Mouse (Mus musculus) neural tube, embryonic 14.5 days (tissue): ENCODE results near the gene Plxna4. TPM values are rescaled to one million over a fixed set of nuclear protein-coding genes. Genes with fewer than 3 reads are reported as not detected.

Source experiments
- ATAC-seq: fragments of 200-750 bp; cut with Nextera tagmentation; 2 replicates; pipeline ENCODE4 v1.8.0; 2017; ENCODE audit warnings: low read depth, mild to moderate bottlenecking, moderate TSS enrichment, moderate library complexity
- H3K27ac ChIP-seq: fragments of 300-500 bp; sonication (generic); 2 replicates; pipeline ENCODE4 v1.5.1; 2014; ENCODE audit warnings: low read depth, mild to moderate bottlenecking, control low read depth, low read length, moderate library complexity, mixed read lengths
- H3K27me3 ChIP-seq: fragments of 300-500 bp; sonication (generic); 2 replicates; pipeline ENCODE4 v1.6.1; 2014; ENCODE audit warnings: low read length; ENCODE audit not compliant: control insufficient read depth, insufficient read depth
- H3K36me3 ChIP-seq: fragments of 300-500 bp; sonication (generic); 2 replicates; pipeline ENCODE4 v1.6.1; 2014; ENCODE audit warnings: low read length, mixed read lengths; ENCODE audit not compliant: control insufficient read depth, insufficient read depth
- H3K4me1 ChIP-seq: fragments of 300-500 bp; sonication (generic); 2 replicates; pipeline ENCODE4 v1.6.1; 2014; ENCODE audit warnings: low read length; ENCODE audit not compliant: control insufficient read depth, insufficient read depth
- H3K4me2 ChIP-seq: fragments of 300-500 bp; sonication (generic); 2 replicates; pipeline ENCODE4 v1.6.1; 2014; ENCODE audit warnings: mild to moderate bottlenecking, low read depth, low read length, control low read depth
- H3K4me3 ChIP-seq: fragments of 300-500 bp; sonication (generic); 2 replicates; pipeline ENCODE4 v1.5.1; 2014; ENCODE audit warnings: low read depth, low read length, control low read depth, mixed read lengths
- H3K9ac ChIP-seq: fragments of 300-500 bp; sonication (generic); replicated peaks from 2 replicates; pipeline ENCODE4 v1.6.1; 2014; ENCODE audit warnings: low read depth, mild to moderate bottlenecking, control low read depth, low read length, mixed read lengths
- H3K9me3 ChIP-seq: fragments of 300-500 bp; sonication (generic); 2 replicates; pipeline ENCODE4 v1.6.1; 2016; ENCODE audit warnings: low read length; ENCODE audit not compliant: control insufficient read depth
- WGBS: fragments of 180-500 bp; shearing (Covaris S2); extraction: QIAGEN DNeasy Blood & Tissue Kit; methylation state at CpG from one replicate; pipeline ENCODE4 v1.1.7; 2014; 5-methylcytosine and 5-hydroxymethylcytosine counted together
- polyA plus RNA-seq: library from polyadenylated mRNA; unstranded; fragments of >200 nt; fragmentation: Nextera tagmentation; extraction: Ambion mirVana; gene quantifications from 2 replicates; pipeline ENCODE4 v1.2.1, GENCODE M21; 2014

The Plxna4 gene
- polyA plus RNA-seq, 1 experiment from 2014 or later: 25.1 TPM

DNA sequence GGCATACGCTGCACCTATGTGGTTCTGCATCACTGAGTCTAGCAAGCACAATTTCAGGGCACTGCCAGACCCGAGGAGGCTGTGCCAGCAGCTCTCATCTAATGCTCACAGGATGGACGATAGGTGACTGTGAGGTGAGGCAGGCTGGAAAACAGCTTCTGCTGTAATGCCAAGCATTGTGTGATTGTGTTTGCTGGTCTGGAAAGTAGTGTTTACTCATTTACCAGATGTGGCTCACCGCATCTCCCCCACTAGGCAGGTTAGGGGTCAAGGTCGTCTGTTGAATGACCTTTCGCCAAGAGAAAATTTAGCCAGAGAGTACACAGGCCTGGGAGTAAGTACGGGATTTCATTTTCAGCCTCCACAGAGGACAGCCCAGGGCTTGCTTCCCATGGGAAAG is 377.9 kb downstream of the Plxna4 start:
- H3K9ac ChIP-seq: no peak overlapping the region
- 89% methylated on average over 7 of the region's 7 CpGs for WGBS
- no peak overlapping the region for H3K4me2 ChIP-seq
- no peak for ATAC-seq
- no peaks in the 10 kb centered on the region for H3K9me3 ChIP-seq
- no peak overlapping the region for H3K4me3 ChIP-seq
- H3K36me3 ChIP-seq: peaks cover 5% of the 10 kb centered on the region; the same call in 1 of the 2 replicates
- no peak overlapping the region for H3K27ac ChIP-seq
- no peaks in the 10 kb centered on the region for H3K27me3 ChIP-seq
- no peaks in the 10 kb centered on the region for H3K4me1 ChIP-seq

DNA sequence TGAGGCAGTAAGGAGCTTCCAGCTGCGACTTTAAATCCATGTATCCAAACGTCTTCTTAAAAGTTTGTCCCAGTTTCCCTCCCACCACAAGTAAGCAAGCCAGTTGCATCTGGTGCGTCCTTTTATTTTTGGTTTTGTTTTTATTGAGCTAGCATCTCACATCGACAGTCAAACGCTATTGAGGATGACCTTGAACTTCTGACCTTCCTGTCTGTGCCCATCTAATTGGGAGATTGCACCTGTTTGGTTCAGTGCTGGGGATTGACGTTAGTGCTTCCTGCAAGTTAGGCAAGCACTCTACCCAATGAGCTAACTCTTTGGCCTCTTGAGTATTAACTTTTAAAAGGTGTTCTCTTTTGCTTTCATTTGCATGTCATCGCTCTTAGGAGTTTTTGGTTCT is 379.0 kb downstream of the Plxna4 start:
- no peak overlapping the region for H3K4me2 ChIP-seq
- H3K36me3 ChIP-seq: no peaks in the 10 kb centered on the region
- H3K27ac ChIP-seq: no peak overlapping the region
- H3K4me3 ChIP-seq: no peak overlapping the region
- H3K9me3 ChIP-seq: no peaks in the 10 kb centered on the region
- 81% methylated on average over 7 of the region's 7 CpGs for WGBS
- H3K27me3 ChIP-seq: no peaks in the 10 kb centered on the region
- no peak overlapping the region for H3K9ac ChIP-seq
- no peak for ATAC-seq
- H3K4me1 ChIP-seq: no peaks in the 10 kb centered on the region

DNA sequence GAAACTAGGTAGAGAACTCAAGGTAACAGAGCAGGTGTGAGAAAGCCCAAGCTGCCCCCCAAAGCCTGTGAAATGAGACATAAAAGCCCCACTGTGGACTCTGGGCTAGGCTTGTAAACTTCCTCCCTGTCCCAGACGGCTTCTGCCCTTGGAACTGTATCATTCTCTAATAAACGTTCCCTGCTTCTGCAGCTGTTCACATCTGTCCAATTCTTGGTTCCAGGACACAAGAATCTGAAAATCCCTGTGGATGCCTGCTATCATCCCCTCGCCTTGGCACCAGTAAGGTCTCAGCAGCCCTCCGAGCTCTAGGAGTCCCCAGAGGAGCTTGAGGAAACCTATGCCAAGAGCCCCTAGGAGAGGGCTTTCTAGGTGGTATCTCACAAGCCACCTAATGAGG is 383.7 kb downstream of the Plxna4 start:
- no peak overlapping the region for H3K4me3 ChIP-seq
- H3K27me3 ChIP-seq: no peaks in the 10 kb centered on the region
- no peaks in the 10 kb centered on the region; the same call in 1 of the 2 replicates for H3K36me3 ChIP-seq
- no peak for ATAC-seq
- whole genome bisulfite sequencing: 79% methylated on average over 4 of the region's 4 CpGs
- no peaks in the 10 kb centered on the region for H3K9me3 ChIP-seq
- no peak overlapping the region for H3K9ac ChIP-seq
- H3K27ac ChIP-seq: no peak overlapping the region
- no peak overlapping the region for H3K4me2 ChIP-seq
- 0 out of 2 replicates have a peak, but pooled peaks cover 4% of the 10 kb centered on the region for H3K4me1 ChIP-seq

DNA sequence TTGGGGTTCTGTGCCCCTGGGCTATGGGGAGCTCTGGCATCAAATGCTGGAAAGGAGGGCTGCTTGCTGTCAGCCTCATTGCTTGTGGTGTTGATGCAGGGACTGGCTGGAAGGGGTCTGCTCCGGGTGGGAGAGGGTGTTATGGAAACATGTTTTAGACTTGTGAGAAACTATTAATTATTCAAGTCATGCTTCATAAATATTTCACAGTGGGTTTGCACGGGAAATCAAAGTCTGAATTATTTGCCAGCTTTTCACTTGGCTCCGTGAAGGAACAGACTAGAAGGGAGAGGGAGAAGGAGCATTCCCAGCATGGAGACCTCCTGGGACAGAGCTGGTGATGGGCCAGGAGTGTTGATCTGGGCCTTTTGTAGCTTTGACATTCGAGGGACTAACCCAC is 384.6 kb downstream of the Plxna4 start:
- Histone ChIP-seq H3K9ac (no peak overlapping the region), H3K4me1 (0 out of 2 replicates have a peak, but pooled peaks cover 4% of the 10 kb centered on the region), H3K4me3 (no peak overlapping the region), H3K36me3 (no peaks in the 10 kb centered on the region; the same call in 1 of the 2 replicates), H3K4me2 (no peak overlapping the region), H3K27me3 (no peaks in the 10 kb centered on the region), H3K9me3 (no peaks in the 10 kb centered on the region), H3K27ac (no peak overlapping the region; the same call in 1 of the 2 replicates)
- no peak for ATAC-seq
- 18% methylated on average over 4 of the region's 4 CpGs for WGBS

DNA sequence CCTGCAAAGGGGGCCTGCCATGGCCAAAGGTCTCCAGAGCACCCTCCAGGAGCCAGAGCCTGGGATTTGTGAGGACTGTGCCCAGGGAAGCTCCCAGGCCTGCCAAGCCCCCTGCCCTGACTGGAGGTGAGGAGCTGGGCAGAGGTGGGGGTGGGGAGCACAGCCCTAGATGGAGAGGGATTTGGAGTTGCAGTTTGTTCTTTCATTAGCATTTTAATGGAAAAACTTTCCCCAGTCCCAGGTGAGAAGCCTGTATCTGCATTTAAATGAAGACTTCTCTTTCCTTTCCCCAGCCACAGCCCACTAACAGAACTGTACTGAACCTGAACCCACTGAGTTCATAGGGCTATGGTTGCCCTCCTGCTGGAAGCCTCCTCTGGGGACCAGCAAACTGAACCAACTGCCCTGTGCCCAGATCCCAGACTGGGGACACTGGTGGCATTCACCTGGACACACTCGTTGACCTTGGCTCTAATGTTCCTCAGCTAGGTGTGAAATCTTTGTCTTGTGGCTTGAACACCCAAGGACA is 385.3 kb downstream of the Plxna4 start:
- H3K4me3 ChIP-seq: no peak overlapping the region
- no peak overlapping the region for H3K27ac ChIP-seq
- no peaks in the 10 kb centered on the region for H3K27me3 ChIP-seq
- no peak overlapping the region for H3K4me2 ChIP-seq
- 0 out of 2 replicates have a peak, but pooled peaks cover 4% of the 10 kb centered on the region for H3K4me1 ChIP-seq
- ATAC-seq: no peak
- no peak overlapping the region for H3K9ac ChIP-seq
- H3K36me3 ChIP-seq: no peaks in the 10 kb centered on the region; the same call in none of the 2 replicates
- WGBS: 58% methylated on average over 1 of the region's 1 CpGs
- no peaks in the 10 kb centered on the region for H3K9me3 ChIP-seq

DNA sequence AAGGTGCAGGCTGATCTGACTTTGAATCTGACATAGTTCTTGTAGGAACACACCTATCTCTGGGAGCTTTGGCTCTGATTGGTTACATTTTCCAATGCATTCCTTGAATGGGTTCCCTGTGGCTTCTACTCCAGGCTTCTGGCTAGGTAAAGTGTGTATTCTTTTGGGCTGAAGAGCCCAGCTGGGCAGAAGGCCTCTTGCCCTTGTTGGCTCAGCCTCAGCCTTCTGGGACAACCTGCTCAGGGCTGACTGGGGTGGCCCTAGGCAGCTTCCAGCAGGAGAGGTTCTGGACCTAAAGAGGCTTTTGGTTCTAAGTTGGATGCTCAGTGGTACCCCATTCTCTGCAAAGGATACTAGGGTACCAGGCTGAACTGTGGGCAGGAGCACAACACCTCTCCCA is 386.5 kb downstream of the Plxna4 start:
- no peaks in the 10 kb centered on the region; the same call in none of the 2 replicates for H3K36me3 ChIP-seq
- no peaks in the 10 kb centered on the region for H3K9me3 ChIP-seq
- 0 out of 2 replicates have a peak, but pooled peaks cover 4% of the 10 kb centered on the region for H3K4me1 ChIP-seq
- H3K4me3 ChIP-seq: no peak overlapping the region
- no peaks in the 10 kb centered on the region for H3K27me3 ChIP-seq
- ATAC-seq: no peak
- H3K9ac ChIP-seq: no peak overlapping the region
- no peak overlapping the region for H3K4me2 ChIP-seq
- H3K27ac ChIP-seq: no peak overlapping the region

DNA sequence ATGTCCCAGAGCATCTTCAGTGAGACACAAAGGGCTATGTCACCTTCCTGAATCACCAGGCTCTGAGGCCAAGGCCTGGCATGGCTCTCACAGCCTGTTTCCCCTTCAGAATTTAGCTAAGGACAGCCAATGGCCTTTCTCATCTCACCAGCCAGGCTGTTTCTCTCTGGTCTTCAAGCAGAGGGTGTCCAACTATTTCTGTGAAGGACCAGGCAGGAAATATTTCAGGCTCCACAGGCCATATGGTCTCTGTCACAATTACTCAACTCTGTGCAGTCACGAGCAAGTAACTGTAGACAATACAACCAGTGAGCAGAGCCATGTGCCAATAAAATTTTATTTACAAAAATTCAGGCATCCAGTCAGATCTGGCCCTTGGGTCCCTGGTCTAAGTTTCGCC is 388.4 kb downstream of the Plxna4 start:
- 75% methylated on average over 2 of the region's 2 CpGs for WGBS
- H3K4me1 ChIP-seq: 0 out of 2 replicates have a peak, but pooled peaks cover 4% of the 10 kb centered on the region

DNA sequence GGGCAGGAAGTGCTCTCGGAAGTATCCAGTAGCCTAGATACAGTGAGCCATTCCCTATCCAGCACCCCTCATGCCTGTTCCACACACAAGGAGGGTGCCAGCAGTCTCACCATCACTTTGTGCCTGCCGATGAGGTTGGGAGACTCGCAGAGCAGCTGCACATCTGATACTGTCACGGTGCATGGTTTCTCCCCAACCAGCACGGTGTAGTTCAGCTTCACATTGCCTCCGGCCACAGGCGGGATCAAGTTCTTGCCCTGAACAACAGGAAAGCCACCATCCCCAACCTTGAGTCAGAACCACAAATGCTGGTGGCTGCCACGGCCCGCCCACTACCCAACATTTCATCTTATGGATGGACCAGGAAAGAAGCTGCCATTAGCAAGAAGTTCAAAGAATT is 391.1 kb downstream of the Plxna4 start:
- Histone ChIP-seq H3K36me3 (peaks cover 3% of the 10 kb centered on the region), H3K9ac (no peak overlapping the region), H3K4me2 (no peak overlapping the region), H3K27ac (no peak overlapping the region), H3K27me3 (no peaks in the 10 kb centered on the region), H3K4me1 (no peaks in the 10 kb centered on the region), H3K4me3 (no peak overlapping the region), H3K9me3 (no peaks in the 10 kb centered on the region)
- no peak for ATAC-seq
- 86% methylated on average over 9 of the region's 9 CpGs for whole genome bisulfite sequencing

More for the DNA sequence above, 388.4 kb downstream of the Plxna4 start:
- Histone ChIP-seq H3K4me2 (no peak overlapping the region), H3K9ac (no peak overlapping the region), H3K27me3 (no peaks in the 10 kb centered on the region), H3K4me3 (no peak overlapping the region), H3K36me3 (no peaks in the 10 kb centered on the region; the same call in none of the 2 replicates), H3K9me3 (no peaks in the 10 kb centered on the region), H3K27ac (no peak overlapping the region)
- ATAC-seq: no peak

DNA sequence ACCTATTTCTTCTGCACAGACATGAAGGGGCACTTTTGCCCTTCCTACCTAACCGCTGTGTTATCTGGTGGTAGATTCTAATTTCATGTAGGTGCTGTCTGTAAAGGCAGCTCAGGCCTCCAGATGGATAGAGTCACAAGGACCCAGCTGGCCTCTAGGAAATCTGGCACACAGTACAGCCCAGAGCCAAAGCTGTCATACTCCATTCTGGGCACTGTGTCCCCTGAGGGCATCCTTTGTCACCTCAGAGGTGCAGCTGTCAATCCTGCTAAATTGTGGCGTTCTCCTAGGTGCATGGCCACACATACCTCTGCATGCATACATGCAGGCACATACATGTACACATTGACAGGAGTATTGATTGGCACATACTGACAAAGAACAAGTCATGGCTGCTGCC is 394.9 kb downstream of the Plxna4 start:
- H3K4me1 ChIP-seq: no peaks in the 10 kb centered on the region
- no peaks in the 10 kb centered on the region for H3K9me3 ChIP-seq
- no peak overlapping the region for H3K9ac ChIP-seq
- H3K36me3 ChIP-seq: peaks cover 16% of the 10 kb centered on the region
- no peaks in the 10 kb centered on the region for H3K27me3 ChIP-seq
- 77% methylated on average over 2 of the region's 2 CpGs for WGBS
- H3K27ac ChIP-seq: no peak overlapping the region
- no peak overlapping the region for H3K4me2 ChIP-seq
- ATAC-seq: no peak
- no peak overlapping the region for H3K4me3 ChIP-seq
